12 mouse cellular contexts compared by ENCODE assay signal in the genomic region with DNA sequence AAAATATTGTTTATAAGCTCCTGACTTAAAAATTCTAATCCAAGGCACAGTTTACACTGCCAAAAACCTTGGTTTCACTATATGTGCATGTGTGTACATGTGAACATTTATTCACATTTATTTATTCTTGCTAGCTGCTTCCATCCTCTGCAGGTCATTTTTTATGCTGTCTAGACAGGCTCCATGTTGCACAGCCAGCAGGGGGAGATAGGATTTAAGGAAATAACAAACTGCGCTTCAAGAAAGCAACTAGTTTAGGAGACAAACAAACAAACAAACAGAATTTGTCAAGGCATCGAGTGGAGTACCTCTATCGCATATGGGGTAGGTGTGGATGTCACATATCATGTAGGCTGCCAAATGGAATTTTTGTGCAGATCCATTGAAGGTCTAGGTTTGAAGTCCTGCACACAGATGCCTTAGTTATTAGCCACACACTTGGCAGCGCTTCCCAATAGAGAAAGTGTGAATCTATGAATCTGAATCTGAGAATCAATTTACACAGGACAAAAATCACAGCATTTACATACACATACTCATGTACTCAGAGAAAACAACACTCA.
A peak's percentile ranks its signal among the peaks of the same experiment; 100 is the strongest.
DNase-seq lines count a peak whose midpoint lies in the region; ATAC-seq and TF ChIP-seq lines count a peak whose summit lies in the region.
"Had no signal": no experiment of that assay in that cellular context is flagged by ENCODE, and none has a peak within 500 bp of the region (broad histone marks: within the 10 kb centered on the region; RNA-seq: fewer than 3 reads in every experiment).

No protein-coding gene starts in this region.

- intact Hi-C loops in left cerebral cortex, postnatal 4 days (cut with DNase I) = loop anchor here (5.0 to 10.0 kb wide), 3 partner anchors 334 to 743 kb away; no protein-coding TSS in a partner anchor

- TF ChIP-seq CTCF in lung, postnatal 0 days (IDR thresholded peaks at IDR 0.05) = peak; percentile 44

- no peak for TF ChIP-seq EP300 in lung, postnatal 0 days (IDR thresholded peaks at IDR 0.05)

- no peak overlapping the region for H3K4me2 ChIP-seq in forebrain, embryonic 13.5 days
- no peak overlapping the region for H3K4me2 ChIP-seq in forebrain, embryonic 11.5 days (ENCODE audit: low read depth, low read length, severe bottlenecking)
- no peak overlapping the region for H3K4me2 ChIP-seq in lung, postnatal 0 days (replicated peaks; ENCODE audit: low read depth, low read length)
- H3K4me2 ChIP-seq in hindbrain, embryonic 14.5 days (replicated peaks) = no peak overlapping the region
- H3K4me2 ChIP-seq: embryonic facial prominence, embryonic 15.5 days; heart, embryonic 13.5 days had no signal

- no peaks in the 10 kb centered on the region for H3K36me3 ChIP-seq in forebrain, embryonic 13.5 days (ENCODE audit: poor library complexity, severe bottlenecking)
- H3K36me3 ChIP-seq in forebrain, embryonic 11.5 days (ENCODE audit: control insufficient read depth, insufficient read depth, low read length) = no peaks in the 10 kb centered on the region
- H3K36me3 ChIP-seq in lung, postnatal 0 days (ENCODE audit: insufficient read depth, low read length) = no peaks in the 10 kb centered on the region
- H3K36me3 ChIP-seq in hindbrain, embryonic 14.5 days (replicated peaks; ENCODE audit: control insufficient read depth, insufficient read depth) = no peaks in the 10 kb centered on the region
- H3K36me3 ChIP-seq: embryonic facial prominence, embryonic 15.5 days; heart, embryonic 13.5 days had no signal

- no peak overlapping the region for H3K4me3 ChIP-seq in forebrain, embryonic 13.5 days
- H3K4me3 ChIP-seq in forebrain, embryonic 11.5 days (ENCODE audit: low read depth, low read length) = no peak overlapping the region
- no peak overlapping the region for H3K4me3 ChIP-seq in lung, postnatal 0 days (ENCODE audit: low read depth, low read length)
- no peak overlapping the region for H3K4me3 ChIP-seq in hindbrain, embryonic 14.5 days (replicated peaks; ENCODE audit: low read length)
- H3K4me3 ChIP-seq: embryonic facial prominence, embryonic 15.5 days; heart, embryonic 13.5 days had no signal

- no peak for DNase-seq in forebrain, embryonic 11.5 days (ENCODE audit: low spot score)
- DNase-seq in lung, postnatal 0 days (ENCODE audit: low spot score) = no peak
- no peak for DNase-seq in lung, postnatal 14 days
- DNase-seq in hindbrain, embryonic 14.5 days (ENCODE audit: low spot score) = peak; percentile 58
- DNase-seq in left cerebral cortex, postnatal 4 days = peak; percentile 30
- no peak for DNase-seq in T-cell, adult 2 months (ENCODE audit: low spot score)
- no peak for DNase-seq in testis, postnatal 14 days (ENCODE audit: low spot score)
- DNase-seq: adrenal gland, adult 8-10 months; lung, postnatal 36 days had no signal

- no peaks in the 10 kb centered on the region for H3K27me3 ChIP-seq in forebrain, embryonic 13.5 days
- no peaks in the 10 kb centered on the region for H3K27me3 ChIP-seq in forebrain, embryonic 11.5 days (ENCODE audit: control insufficient read depth, insufficient read depth, low read length)
- no peaks in the 10 kb centered on the region for H3K27me3 ChIP-seq in lung, postnatal 0 days (replicated peaks; ENCODE audit: insufficient read depth, low read length)
- H3K27me3 ChIP-seq in hindbrain, embryonic 14.5 days (ENCODE audit: control insufficient read depth, insufficient read depth, low read length) = no peaks in the 10 kb centered on the region
- H3K27me3 ChIP-seq: embryonic facial prominence, embryonic 15.5 days; heart, embryonic 13.5 days had no signal

- peaks cover under 1% of the 10 kb centered on the region; the same call in 1 of the 2 replicates for H3K4me1 ChIP-seq in forebrain, embryonic 13.5 days
- no peaks in the 10 kb centered on the region for H3K4me1 ChIP-seq in forebrain, embryonic 11.5 days (replicated peaks; ENCODE audit: control insufficient read depth, insufficient read depth, low read length)
- H3K4me1 ChIP-seq in lung, postnatal 0 days (ENCODE audit: insufficient read depth, low read depth, low read length) = no peaks in the 10 kb centered on the region
- no peaks in the 10 kb centered on the region for H3K4me1 ChIP-seq in hindbrain, embryonic 14.5 days (replicated peaks; ENCODE audit: control insufficient read depth, insufficient read depth, low read length)
- H3K4me1 ChIP-seq: embryonic facial prominence, embryonic 15.5 days; heart, embryonic 13.5 days had no signal

- ATAC-seq in forebrain, embryonic 13.5 days = peak; percentile 68
- ATAC-seq in forebrain, embryonic 11.5 days (replicated peaks; ENCODE audit: low FRiP score) = no peak
- ATAC-seq in lung, postnatal 0 days = no peak
- ATAC-seq in hindbrain, embryonic 14.5 days (ENCODE audit: low FRiP score) = 0 out of 2 replicates have a peak, but pooled peaks have one; percentile 24

- no peak overlapping the region for H3K27ac ChIP-seq in forebrain, embryonic 13.5 days
- no peak overlapping the region for H3K27ac ChIP-seq in forebrain, embryonic 11.5 days (ENCODE audit: low read depth, low read length)
- no peak overlapping the region for H3K27ac ChIP-seq in lung, postnatal 0 days (ENCODE audit: low read length)
- no peak overlapping the region for H3K27ac ChIP-seq in hindbrain, embryonic 14.5 days
- H3K27ac ChIP-seq: embryonic facial prominence, embryonic 15.5 days; heart, embryonic 13.5 days had no signal

- 64% methylated on average over 4 of the region's 4 CpGs for WGBS in forebrain, embryonic 13.5 days
- 76% methylated on average over 4 of the region's 4 CpGs for WGBS in forebrain, embryonic 11.5 days
- 68% methylated on average over 4 of the region's 4 CpGs for WGBS in lung, postnatal 0 days
- WGBS in hindbrain, embryonic 14.5 days = 62% methylated on average over 4 of the region's 4 CpGs

- H3K9ac ChIP-seq in forebrain, embryonic 13.5 days = no peak overlapping the region
- no peak overlapping the region for H3K9ac ChIP-seq in forebrain, embryonic 11.5 days (ENCODE audit: low read length)
- no peak overlapping the region for H3K9ac ChIP-seq in lung, postnatal 0 days (replicated peaks; ENCODE audit: low read depth)
- H3K9ac ChIP-seq in hindbrain, embryonic 14.5 days = no peak overlapping the region
- H3K9ac ChIP-seq: embryonic facial prominence, embryonic 15.5 days; heart, embryonic 13.5 days had no signal

- H3K9me3 ChIP-seq in forebrain, embryonic 13.5 days (replicated peaks) = no peaks in the 10 kb centered on the region
- no peaks in the 10 kb centered on the region for H3K9me3 ChIP-seq in forebrain, embryonic 11.5 days (ENCODE audit: control insufficient read depth, low read length)
- H3K9me3 ChIP-seq in lung, postnatal 0 days (ENCODE audit: low read length) = no peaks in the 10 kb centered on the region
- no peaks in the 10 kb centered on the region for H3K9me3 ChIP-seq in hindbrain, embryonic 14.5 days (ENCODE audit: control insufficient read depth, low read length)
- H3K9me3 ChIP-seq: embryonic facial prominence, embryonic 15.5 days; heart, embryonic 13.5 days had no signal

Comparison
In these comparisons a context has a peak if more than half of its experiments do, and no peak if none do; other contexts are left out.
1. ATAC-seq: peak in forebrain, embryonic 13.5 days (single experiment) and hindbrain, embryonic 14.5 days (single experiment); none in forebrain, embryonic 11.5 days (single experiment) and lung, postnatal 0 days (single experiment).
2. DNase-seq: peak in hindbrain, embryonic 14.5 days (single experiment) and left cerebral cortex, postnatal 4 days (single experiment); none in forebrain, embryonic 11.5 days (single experiment), lung, postnatal 0 days (single experiment), lung, postnatal 14 days (single experiment), T-cell, adult 2 months (single experiment) and testis, postnatal 14 days (single experiment).